Mouse (Mus musculus) left cerebral cortex, adult 18-20 months (tissue): Measurements from ENCODE around the gene Plcb3. TPM values are rescaled to one million over a fixed set of nuclear protein-coding genes. Genes with fewer than 3 reads are reported as not detected.
"Not testable (repeated sequence)": the region's sequence is repeated elsewhere in the genome, so short reads cannot be mapped to it uniquely, and the experiment has no call there.

Source experiments
- DNase-seq, 2 experiments: peaks; one replicate each; pipeline ENCODE4 v3.0.0; 2021 to 2022; ENCODE audit warnings: low spot score in 2 of 2, mixed read lengths in 1 of 2
- total RNA-seq, 2 experiments: library from RNA; stranded (reverse); gene quantifications; 2 replicates each; pipeline ENCODE4 v1.2.3; 2021

The Plcb3 gene
- total RNA-seq, 2 experiments from 2014 or later = 14.2 to 14.6 TPM

GRCm38 (mm10) chr19:6922901-6923735, 53.2 kb downstream of the Plcb3 start:
- no peak for DNase-seq

GRCm38 (mm10) chr19:6921647-6922567, 54.4 kb downstream of the Plcb3 start, which contains the start of gene Esrra:
Gene Esrra (minus strand): TSS chr19:6921813.
- peak; percentile 100 for DNase-seq

GRCm38 (mm10) chr19:6920741-6921636, 55.3 kb downstream of the Plcb3 start:
- no peak for DNase-seq

- no peak for DNase-seq
Measured at GRCm38 (mm10) chr19:6919876-6920740, 56.2 kb downstream of the Plcb3 start.

- DNase-seq = no peak
Measured at GRCm38 (mm10) chr19:6919431-6919830, 56.8 kb downstream of the Plcb3 start.

GRCm38 (mm10) chr19:6918321-6918720, 57.9 kb downstream of the Plcb3 start:
- no peak for DNase-seq

GRCm38 (mm10) chr19:6916496-6916895, 59.8 kb downstream of the Plcb3 start:
- DNase-seq = no peak

- no peak for DNase-seq
Measured at GRCm38 (mm10) chr19:6915276-6915675, 61.0 kb downstream of the Plcb3 start.

GRCm38 (mm10) chr19:6914540-6914939, 61.7 kb downstream of the Plcb3 start:
- no peak for DNase-seq

GRCm38 (mm10) chr19:6913991-6914390, 62.3 kb downstream of the Plcb3 start:
- DNase-seq = no peak

- no peak for DNase-seq
Measured at GRCm38 (mm10) chr19:6913036-6913435, 63.2 kb downstream of the Plcb3 start.

GRCm38 (mm10) chr19:6912205-6912970, 63.9 kb downstream of the Plcb3 start:
- DNase-seq = no peak

GRCm38 (mm10) chr19:6911101-6912074, 64.9 kb downstream of the Plcb3 start:
- DNase-seq = no peak

GRCm38 (mm10) chr19:6910306-6910705, 66.0 kb downstream of the Plcb3 start:
- DNase-seq = not testable (repeated sequence)

- peak; percentile 90 to 94 for DNase-seq
Measured at GRCm38 (mm10) chr19:6909507-6910289, 66.6 kb downstream of the Plcb3 start, which contains the start of the genes Trmt112 and Prdx5. Gene Trmt112 (plus strand): TSS chr19:6909698. Gene Prdx5 (minus strand): TSS chr19:6910106.

GRCm38 (mm10) chr19:6909021-6909420, 67.2 kb downstream of the Plcb3 start:
- no peak for DNase-seq
